8 mouse cellular contexts compared by ENCODE assay signal in the genomic region with DNA sequence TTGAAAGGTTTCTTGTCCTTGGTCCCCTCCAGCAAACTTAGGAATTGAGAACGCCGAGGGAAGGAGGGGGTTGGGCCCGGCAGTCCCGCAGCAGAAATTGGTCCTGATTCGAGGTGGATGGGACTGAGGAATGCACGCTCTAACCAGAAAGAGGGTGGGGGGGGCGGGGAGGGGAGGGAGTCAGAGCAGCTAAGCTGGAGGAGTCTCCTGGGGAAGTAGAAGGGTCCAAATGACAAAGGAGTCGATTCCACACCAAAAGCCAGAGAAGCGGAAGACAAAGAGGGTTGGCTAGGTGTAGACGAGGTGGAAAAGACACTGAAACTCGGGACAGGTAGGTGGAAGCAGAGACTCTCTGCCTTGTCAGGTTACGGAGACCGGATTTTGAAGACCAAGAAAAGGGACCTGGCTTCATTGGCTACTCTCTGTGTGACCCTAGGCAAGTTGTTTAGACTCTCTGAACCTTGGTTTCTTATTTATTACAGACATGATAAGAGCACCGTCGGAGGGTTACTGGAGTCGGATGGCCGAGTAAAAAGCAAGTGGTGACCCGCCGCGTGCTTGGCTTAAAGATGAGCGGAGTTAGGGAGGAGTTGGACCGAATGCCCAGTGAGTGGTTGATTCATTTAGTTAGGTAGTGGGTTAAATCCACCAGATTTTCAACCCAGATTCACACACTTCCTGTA. TPM values are rescaled to one million over a fixed set of nuclear protein-coding genes. Genes with fewer than 3 reads are reported as not detected.
DNase-seq lines count a peak whose midpoint lies in the region; ATAC-seq and TF ChIP-seq lines count a peak whose summit lies in the region.

Gene Amotl2, plus strand, starts transcription at position 192 of the 683 bp plus-strand sequence.

- H3K9me3 ChIP-seq in ES-Bruce4 (replicated peaks; ENCODE audit: control insufficient read depth, insufficient read depth, low read length, poor library complexity, severe bottlenecking) = no peaks in the 10 kb centered on the region
- no peaks in the 10 kb centered on the region for H3K9me3 ChIP-seq in forebrain, embryonic 14.5 days (replicated peaks; ENCODE audit: control insufficient read depth, low read length)
- no peaks in the 10 kb centered on the region for H3K9me3 ChIP-seq in hindbrain, embryonic 11.5 days (ENCODE audit: control insufficient read depth, low read length)
- no peaks in the 10 kb centered on the region for H3K9me3 ChIP-seq in liver, embryonic 12.5 days (replicated peaks)

- TF ChIP-seq EP300 in ES-Bruce4 (IDR thresholded peaks at IDR 0.05; ENCODE audit: insufficient read depth, low read depth, low read length) = 0 out of 2 replicates have a peak, but pooled peaks have one; percentile 14

- peak within 1 kb of the TSS; percentile 94 for H3K4me2 ChIP-seq in forebrain, embryonic 14.5 days (ENCODE audit: low read length)
- H3K4me2 ChIP-seq in hindbrain, embryonic 11.5 days (replicated peaks; ENCODE audit: low read depth, low read length) = peak within 1 kb of the TSS; percentile 84
- peak within 1 kb of the TSS; percentile 63 for H3K4me2 ChIP-seq in liver, embryonic 12.5 days

- H3K4me1 ChIP-seq in ES-Bruce4 (ENCODE audit: control insufficient read depth, insufficient read depth, low read length) = peaks cover 16% of the 10 kb centered on the region
- H3K4me1 ChIP-seq in forebrain, embryonic 14.5 days (ENCODE audit: control insufficient read depth, insufficient read depth, low read length) = peaks cover 37% of the 10 kb centered on the region
- peaks cover 13% of the 10 kb centered on the region for H3K4me1 ChIP-seq in hindbrain, embryonic 11.5 days (replicated peaks; ENCODE audit: control insufficient read depth, insufficient read depth, low read length)
- peaks cover 22% of the 10 kb centered on the region for H3K4me1 ChIP-seq in liver, embryonic 12.5 days

- 6% methylated on average over 22 of the region's 22 CpGs for WGBS in forebrain, embryonic 14.5 days
- WGBS in hindbrain, embryonic 11.5 days = 2% methylated on average over 21 of the region's 22 CpGs
- WGBS in liver, embryonic 12.5 days (ENCODE audit: insufficient replicate concordance) = 9% methylated on average over 22 of the region's 22 CpGs

- peak within 1 kb of the TSS; percentile 74 for H3K9ac ChIP-seq in ES-Bruce4 (ENCODE audit: low read depth, poor library complexity, severe bottlenecking)
- peak within 1 kb of the TSS; percentile 97 for H3K9ac ChIP-seq in forebrain, embryonic 14.5 days (ENCODE audit: low read length)
- peak within 1 kb of the TSS; percentile 98 for H3K9ac ChIP-seq in hindbrain, embryonic 11.5 days (ENCODE audit: low read depth, low read length)
- H3K9ac ChIP-seq in liver, embryonic 12.5 days = peak within 1 kb of the TSS; percentile 8; the same call in 1 of the 2 replicates

- peak within 1 kb of the TSS; percentile 86 for H3K27ac ChIP-seq in ES-Bruce4 (ENCODE audit: insufficient read depth, low read length)
- H3K27ac ChIP-seq in forebrain, embryonic 14.5 days (ENCODE audit: low read depth, low read length) = peak within 1 kb of the TSS; percentile 96
- peak within 1 kb of the TSS; percentile 98 for H3K27ac ChIP-seq in hindbrain, embryonic 11.5 days (ENCODE audit: low read depth, low read length)
- H3K27ac ChIP-seq in liver, embryonic 12.5 days = peak within 1 kb of the TSS; percentile 70; the same call in 1 of the 2 replicates

- no peaks in the 10 kb centered on the region for H3K27me3 ChIP-seq in ES-Bruce4 (ENCODE audit: control insufficient read depth, insufficient read depth, low read length, poor library complexity, severe bottlenecking)
- no peaks in the 10 kb centered on the region for H3K27me3 ChIP-seq in forebrain, embryonic 14.5 days (replicated peaks; ENCODE audit: control insufficient read depth, insufficient read depth, low read length)
- no peaks in the 10 kb centered on the region for H3K27me3 ChIP-seq in hindbrain, embryonic 11.5 days (ENCODE audit: control insufficient read depth, insufficient read depth, low read length)
- peaks cover 72% of the 10 kb centered on the region for H3K27me3 ChIP-seq in liver, embryonic 12.5 days (replicated peaks)

- ATAC-seq in forebrain, embryonic 14.5 days = no peak
- ATAC-seq in hindbrain, embryonic 11.5 days (ENCODE audit: low FRiP score) = no peak
- no peak for ATAC-seq in liver, embryonic 12.5 days

- peaks cover 15% of the 10 kb centered on the region for H3K36me3 ChIP-seq in ES-Bruce4 (ENCODE audit: control insufficient read depth, insufficient read depth, low read length, poor library complexity, severe bottlenecking)
- peaks cover 17% of the 10 kb centered on the region for H3K36me3 ChIP-seq in forebrain, embryonic 14.5 days (ENCODE audit: control insufficient read depth, insufficient read depth, low read length)
- H3K36me3 ChIP-seq in hindbrain, embryonic 11.5 days (ENCODE audit: control insufficient read depth, insufficient read depth, low read length) = peaks cover 4% of the 10 kb centered on the region
- peaks cover 10% of the 10 kb centered on the region for H3K36me3 ChIP-seq in liver, embryonic 12.5 days

- peak within 1 kb of the TSS; percentile 84 for H3K4me3 ChIP-seq in ES-Bruce4 (ENCODE audit: low read depth, low read length)
- peak within 1 kb of the TSS; percentile 86 for H3K4me3 ChIP-seq in forebrain, embryonic 14.5 days (ENCODE audit: low read depth, low read length)
- peak within 1 kb of the TSS; percentile 90 for H3K4me3 ChIP-seq in hindbrain, embryonic 11.5 days (ENCODE audit: low read depth, low read length)
- H3K4me3 ChIP-seq in liver, embryonic 12.5 days = peak within 1 kb of the TSS; percentile 58

- TF ChIP-seq CTCF in ES-Bruce4 (IDR thresholded peaks at IDR 0.05; ENCODE audit: low read depth, low read length) = no peak

- TF ChIP-seq POLR2A in ES-Bruce4 (IDR thresholded peaks at IDR 0.05; ENCODE audit: insufficient read depth, low read length) = no peak

- DNase-seq in embryo, embryonic 11 days = peak; percentile 24
- no peak for DNase-seq in embryo, embryonic 10 days (ENCODE audit: low spot score)
- DNase-seq in forebrain, embryonic 14.5 days (ENCODE audit: low spot score) = no peak
- DNase-seq in hindbrain, embryonic 11.5 days (ENCODE audit: low spot score) = no peak
- no peak for DNase-seq in cerebellum, postnatal 36 days
- DNase-seq in urinary bladder, postnatal 14 days (ENCODE audit: low spot score) = no peak

RNA-seq across cellular contexts. Expression of gene Amotl2, which starts in this region (rescaled TPM):
- polyA plus RNA-seq in ES-Bruce4 (2011; ENCODE audit: insufficient read depth, insufficient read length, low read depth, missing spikeins) = 227 and 231 TPM in 2 replicates
- polyA plus RNA-seq in forebrain, embryonic 14.5 days (2014; fragmentation: Nextera tagmentation; extraction: Ambion mirVana) = 30.4 and 44.0 TPM in 2 replicates
- 39.7 and 47.8 TPM in 2 replicates for polyA plus RNA-seq in hindbrain, embryonic 11.5 days (2014; fragmentation: Nextera tagmentation; extraction: Ambion mirVana)
- 10.4 and 11.5 TPM in 2 replicates for polyA plus RNA-seq in liver, embryonic 12.5 days (2016; fragmentation: Nextera tagmentation; extraction: Ambion mirVana)

Comparison
In these comparisons a context has a peak if more than half of its experiments do, and no peak if none do; other contexts are left out.
1. H3K9ac ChIP-seq: peak in every context shown above with its lines; median percentile 98 in hindbrain, embryonic 11.5 days; 97 in forebrain, embryonic 14.5 days; 74 in ES-Bruce4; 8 in liver, embryonic 12.5 days.